Mouse (Mus musculus): ENCODE results near the gene Acvr2a. TPM values are rescaled to one million over a fixed set of nuclear protein-coding genes. Genes with fewer than 3 reads are reported as not detected.

Acvr2a gene
- total and polyA plus RNA-seq, 2 experiments from 2014 or later, result 24.0 to 50.3 TPM

DNA sequence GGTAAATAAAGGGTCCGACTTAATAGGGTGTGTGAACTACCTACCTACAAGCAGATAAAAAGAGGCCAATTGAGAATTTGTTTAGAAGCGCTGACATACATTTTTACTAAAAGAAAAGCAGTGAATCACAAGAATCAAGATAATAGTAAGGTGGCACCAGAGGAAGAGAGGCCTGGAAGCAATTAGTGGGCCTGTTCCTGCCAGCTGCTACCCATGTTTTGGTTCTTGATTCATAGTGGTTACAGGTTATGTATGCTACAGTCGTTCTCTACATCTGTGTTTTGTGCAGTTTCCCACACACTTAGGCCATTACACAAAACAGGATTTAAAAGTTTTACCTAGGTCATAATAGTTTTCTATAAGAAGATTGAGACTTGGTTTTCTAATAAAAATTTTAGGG, 133.9 kb downstream of the Acvr2a start:
- no peaks in the 10 kb centered on the region for H3K27me3 ChIP-seq (ENCODE audit: insufficient read depth, low read length)
- no peaks in the 10 kb centered on the region for H3K9me3 ChIP-seq (ENCODE audit: low read length)
- H3K4me2 ChIP-seq (ENCODE audit: low read depth, low read length), result peak overlapping the region; percentile 78
- peak overlapping the region; percentile 91 for H3K4me3 ChIP-seq (ENCODE audit: low read length)
- TF ChIP-seq CTCF (IDR thresholded peaks at IDR 0.05; ENCODE audit: low read depth), result no peak
- DNase-seq (ENCODE audit: low spot score), result no peak
- H3K9ac ChIP-seq (replicated peaks; ENCODE audit: low read length), result 0 out of 2 replicates have a peak overlapping the region, but pooled peaks have one; percentile 92
- H3K27ac ChIP-seq, result no peak overlapping the region
- WGBS, result 78% methylated on average over 3 of the region's 3 CpGs
- ATAC-seq, result no peak
- H3K36me3 ChIP-seq (ENCODE audit: insufficient read depth, low read length), result no peaks in the 10 kb centered on the region
- H3K4me1 ChIP-seq (ENCODE audit: insufficient read depth, low read length), result peaks cover 9% of the 10 kb centered on the region

DNA sequence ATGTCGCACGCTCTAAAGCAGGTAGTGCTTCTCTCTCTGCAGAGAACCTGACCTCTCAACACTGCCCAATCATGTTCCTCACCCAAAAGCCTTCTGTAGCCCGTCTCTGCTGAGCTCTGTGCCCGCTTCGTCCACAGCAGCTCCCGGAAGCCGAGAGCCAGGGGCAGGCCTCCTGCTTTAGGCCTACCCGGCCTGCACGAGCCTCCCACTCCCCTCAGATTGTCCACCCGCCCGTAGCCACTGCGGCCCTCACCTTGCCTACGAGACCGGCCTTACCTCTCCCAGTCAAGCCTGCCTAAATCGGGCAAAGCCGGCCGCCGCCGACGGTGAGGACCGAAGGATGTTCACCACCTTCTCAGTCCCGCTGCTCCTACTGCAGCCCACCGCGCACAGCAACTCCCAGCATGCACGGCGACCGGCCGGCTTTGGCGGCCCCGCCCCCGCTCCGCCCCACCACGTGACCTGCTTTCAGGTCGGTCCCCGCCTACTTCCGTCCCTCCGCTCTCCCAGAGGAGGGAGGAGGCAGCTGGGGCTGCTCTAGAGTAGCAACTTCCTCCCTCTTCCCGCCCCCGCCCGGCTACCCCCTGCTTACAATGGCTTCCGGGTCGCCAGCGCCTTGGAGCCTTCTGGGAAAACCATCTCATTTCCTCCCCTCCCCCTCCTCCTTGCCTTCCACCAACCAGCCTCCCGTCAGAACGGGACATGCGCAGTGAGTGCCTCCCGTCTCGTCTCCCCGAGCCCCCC, 135.1 kb downstream of the Acvr2a start, which contains the start of gene Mbd5:
Mbd5 (plus strand) TSS at position 668 of the 744 bp plus-strand sequence.
- H3K4me1 ChIP-seq (ENCODE audit: insufficient read depth, low read length), result peaks cover 9% of the 10 kb centered on the region
- no peaks in the 10 kb centered on the region for H3K9me3 ChIP-seq (ENCODE audit: low read length)
- WGBS, result under 1% methylated on average over 47 of the region's 49 CpGs
- no peaks in the 10 kb centered on the region for H3K36me3 ChIP-seq (ENCODE audit: insufficient read depth, low read length)
- H3K27me3 ChIP-seq (ENCODE audit: insufficient read depth, low read length), result no peaks in the 10 kb centered on the region
- peak within 1 kb of the TSS; percentile 78 for H3K4me2 ChIP-seq (ENCODE audit: low read depth, low read length)
- peak within 1 kb of the TSS; percentile 94 for H3K27ac ChIP-seq
- H3K4me3 ChIP-seq (ENCODE audit: low read length), result peak within 1 kb of the TSS; percentile 91
- peak within 1 kb of the TSS; percentile 92 for H3K9ac ChIP-seq (replicated peaks; ENCODE audit: low read length)
- peak; percentile 99 for DNase-seq (ENCODE audit: low spot score)
- peak; percentile 99 for ATAC-seq
- TF ChIP-seq CTCF (IDR thresholded peaks at IDR 0.05; ENCODE audit: low read depth), result no peak

DNA sequence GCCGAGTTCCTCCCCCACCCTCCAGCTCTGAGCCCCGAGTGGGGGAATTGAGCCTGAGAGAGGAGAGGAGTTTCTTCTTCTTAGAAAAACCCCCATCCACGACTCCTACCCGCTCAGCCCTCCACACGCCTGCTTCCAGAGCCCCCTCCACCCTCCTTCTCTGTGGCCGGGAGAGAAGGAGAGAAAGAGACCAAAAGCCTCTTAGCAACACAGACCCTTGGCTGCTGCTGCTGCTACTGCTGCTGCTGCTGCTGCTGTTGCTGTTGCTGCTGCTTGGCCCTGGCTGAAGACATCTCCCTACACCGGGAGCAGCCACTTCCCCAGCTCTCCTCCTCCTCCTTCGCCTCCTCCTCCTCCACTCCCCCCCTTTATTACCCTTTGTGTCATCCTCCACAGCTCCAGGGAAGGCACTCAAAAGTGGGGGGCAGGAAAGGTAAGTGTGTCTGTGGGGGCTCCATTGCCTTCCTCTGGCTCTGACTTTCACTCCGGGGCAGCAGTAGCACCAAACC, 135.9 kb downstream of the Acvr2a start:
- 0% methylated on average over 7 of the region's 9 CpGs for WGBS
- H3K27me3 ChIP-seq (ENCODE audit: insufficient read depth, low read length), result no peaks in the 10 kb centered on the region
- DNase-seq (ENCODE audit: low spot score), result peak; percentile 55
- peak overlapping the region; percentile 94 for H3K27ac ChIP-seq
- no peaks in the 10 kb centered on the region for H3K36me3 ChIP-seq (ENCODE audit: insufficient read depth, low read length)
- peaks cover 9% of the 10 kb centered on the region for H3K4me1 ChIP-seq (ENCODE audit: insufficient read depth, low read length)
- peak overlapping the region; percentile 86 for H3K9ac ChIP-seq (replicated peaks; ENCODE audit: low read length)
- H3K9me3 ChIP-seq (ENCODE audit: low read length), result no peaks in the 10 kb centered on the region
- peak overlapping the region; percentile 72 for H3K4me2 ChIP-seq (ENCODE audit: low read depth, low read length)
- peak; percentile 64 for ATAC-seq
- peak overlapping the region; percentile 91 for H3K4me3 ChIP-seq (ENCODE audit: low read length)
- TF ChIP-seq CTCF (IDR thresholded peaks at IDR 0.05; ENCODE audit: low read depth), result no peak

DNA sequence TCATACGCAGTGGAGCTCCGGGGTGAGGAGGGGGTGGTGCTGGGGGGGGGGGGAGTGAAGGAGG, 136.2 kb downstream of the Acvr2a start, which contains the start of gene Orc4:
Orc4 (minus strand) TSS at position 26 of the 64 bp plus-strand sequence.
- WGBS, result 0% methylated on average over 2 of the region's 2 CpGs
- ATAC-seq, result no peak
- H3K4me1 ChIP-seq (ENCODE audit: insufficient read depth, low read length), result peaks cover 9% of the 10 kb centered on the region

DNA sequence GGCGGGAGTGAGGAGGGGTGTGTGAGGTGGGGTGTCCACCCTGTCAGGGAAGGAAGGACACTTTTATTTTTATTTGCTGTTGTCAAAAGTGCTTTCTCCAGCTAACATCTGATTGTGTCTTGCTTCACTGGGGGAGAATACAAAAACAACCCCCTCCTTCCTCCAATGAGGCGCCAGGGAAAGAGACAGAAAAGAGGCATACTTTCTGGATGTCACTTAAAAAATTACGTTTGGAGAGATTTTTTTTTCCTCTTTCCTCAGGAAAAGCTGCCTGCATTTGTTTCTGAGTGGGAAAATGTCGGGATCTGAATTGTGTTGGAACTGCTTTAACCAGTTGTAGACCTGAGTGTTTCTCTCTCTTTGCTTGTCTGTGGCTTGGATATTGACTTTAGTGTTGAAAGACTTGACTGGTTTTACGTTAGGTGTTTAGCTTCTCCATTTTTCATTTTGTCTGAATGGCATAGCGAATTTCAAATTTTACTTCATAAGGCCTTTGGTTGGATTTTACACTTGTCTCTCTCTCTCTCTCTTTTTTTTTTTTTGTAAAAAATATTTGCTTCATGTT, 136.5 kb downstream of the Acvr2a start:
- Histone ChIP-seq H3K9ac (replicated peaks; ENCODE audit: low read length) (peak overlapping the region; percentile 86), H3K27me3 (ENCODE audit: insufficient read depth, low read length) (no peaks in the 10 kb centered on the region), H3K4me3 (ENCODE audit: low read length) (peak overlapping the region; percentile 91), H3K4me2 (ENCODE audit: low read depth, low read length) (peak overlapping the region; percentile 72), H3K9me3 (ENCODE audit: low read length) (no peaks in the 10 kb centered on the region), H3K4me1 (ENCODE audit: insufficient read depth, low read length) (peaks cover 9% of the 10 kb centered on the region), H3K36me3 (ENCODE audit: insufficient read depth, low read length) (no peaks in the 10 kb centered on the region), H3K27ac (peak overlapping the region; percentile 94)
- 6% methylated on average over 5 of the region's 6 CpGs for WGBS
- no peak for ATAC-seq
- TF ChIP-seq CTCF (IDR thresholded peaks at IDR 0.05; ENCODE audit: low read depth), result no peak
- peak; percentile 1 for DNase-seq (ENCODE audit: low spot score)

More for the DNA sequence above, 136.2 kb downstream of the Acvr2a start, which contains the start of gene Orc4:
- Histone ChIP-seq H3K27ac (peak within 1 kb of the TSS; percentile 94), H3K4me3 (ENCODE audit: low read length) (peak within 1 kb of the TSS; percentile 91), H3K9ac (replicated peaks; ENCODE audit: low read length) (peak within 1 kb of the TSS; percentile 92), H3K4me2 (ENCODE audit: low read depth, low read length) (peak within 1 kb of the TSS; percentile 72), H3K9me3 (ENCODE audit: low read length) (no peaks in the 10 kb centered on the region), H3K27me3 (ENCODE audit: insufficient read depth, low read length) (no peaks in the 10 kb centered on the region), H3K36me3 (ENCODE audit: insufficient read depth, low read length) (no peaks in the 10 kb centered on the region)
- no peak for DNase-seq (ENCODE audit: low spot score)
- no peak for TF ChIP-seq CTCF (IDR thresholded peaks at IDR 0.05; ENCODE audit: low read depth)

Other genes starting within 250 kb of the Acvr2a start
- gene Mbd5, start 135.4 kb downstream of the Acvr2a start, total RNA-seq (2014; rRNA removed), result 24.0 and 41.9 TPM in 2 replicates
- gene Mbd5, start 135.4 kb downstream of the Acvr2a start, polyA plus RNA-seq (2015; fragmentation: Nextera tagmentation; extraction: Ambion mirVana), result 16.3 and 19.3 TPM in 2 replicates
- 86.8 and 91.0 TPM in 2 replicates for gene Orc4, start 136.2 kb downstream of the Acvr2a start, total RNA-seq (2014; rRNA removed)
- 69.7 and 71.8 TPM in 2 replicates for gene Orc4, start 136.2 kb downstream of the Acvr2a start, polyA plus RNA-seq (2015; fragmentation: Nextera tagmentation; extraction: Ambion mirVana)